Mouse (Mus musculus) midbrain, embryonic 15.5 days (tissue): ENCODE data around the gene Klk4. TPM values are rescaled to one million over a fixed set of nuclear protein-coding genes. Genes with fewer than 3 reads are reported as not detected.

Experiments used
- ATAC-seq: fragments of 200-750 bp; cut with Nextera tagmentation; replicated peaks from 2 replicates; pipeline ENCODE4 v1.8.0; 2017; ENCODE audit warnings: moderate TSS enrichment
- H3K27ac ChIP-seq: fragments of 300-500 bp; sonication (generic); 2 replicates; pipeline ENCODE4 v1.5.1; 2015; ENCODE audit warnings: mild to moderate bottlenecking, inconsistent platforms
- H3K27me3 ChIP-seq: fragments of 300-500 bp; sonication (generic); replicated peaks from 2 replicates; pipeline ENCODE4 v1.6.1; 2015; ENCODE audit warnings: inconsistent platforms
- H3K36me3 ChIP-seq: fragments of 300-500 bp; sonication (generic); replicated peaks from 2 replicates; pipeline ENCODE4 v1.6.1; 2015; ENCODE audit warnings: inconsistent platforms
- H3K4me1 ChIP-seq: fragments of 300-500 bp; sonication (generic); 2 replicates; pipeline ENCODE4 v1.6.1; 2015; ENCODE audit warnings: inconsistent platforms
- H3K4me2 ChIP-seq: fragments of 300-500 bp; sonication (generic); 2 replicates; pipeline ENCODE4 v1.6.1; 2015; ENCODE audit warnings: inconsistent platforms, mild to moderate bottlenecking, moderate library complexity
- H3K4me3 ChIP-seq: fragments of 300-500 bp; sonication (generic); 2 replicates; pipeline ENCODE4 v1.5.1; 2015; ENCODE audit warnings: mild to moderate bottlenecking, inconsistent platforms
- H3K9ac ChIP-seq: fragments of 300-500 bp; sonication (generic); 2 replicates; pipeline ENCODE4 v1.6.1; 2015; ENCODE audit warnings: mild to moderate bottlenecking, inconsistent platforms
- H3K9me3 ChIP-seq: fragments of 300-500 bp; sonication (generic); 2 replicates; pipeline ENCODE4 v1.6.1; 2016; ENCODE audit warnings: inconsistent platforms
- WGBS: fragments of 180-500 bp; shearing (Covaris S2); methylation state at CpG from one replicate; pipeline ENCODE4 v1.1.7; 2015; ENCODE audit warnings: mixed read lengths; 5-methylcytosine and 5-hydroxymethylcytosine counted together
- polyA plus RNA-seq: library from polyadenylated mRNA; unstranded; fragments of >200 nt; fragmentation: Nextera tagmentation; extraction: Ambion mirVana; gene quantifications from 2 replicates; pipeline ENCODE4 v1.2.1, GENCODE M21; 2015

Klk4 gene
- 0.18 TPM in 1 of 2 replicates, not detected in the other for polyA plus RNA-seq

DNA sequence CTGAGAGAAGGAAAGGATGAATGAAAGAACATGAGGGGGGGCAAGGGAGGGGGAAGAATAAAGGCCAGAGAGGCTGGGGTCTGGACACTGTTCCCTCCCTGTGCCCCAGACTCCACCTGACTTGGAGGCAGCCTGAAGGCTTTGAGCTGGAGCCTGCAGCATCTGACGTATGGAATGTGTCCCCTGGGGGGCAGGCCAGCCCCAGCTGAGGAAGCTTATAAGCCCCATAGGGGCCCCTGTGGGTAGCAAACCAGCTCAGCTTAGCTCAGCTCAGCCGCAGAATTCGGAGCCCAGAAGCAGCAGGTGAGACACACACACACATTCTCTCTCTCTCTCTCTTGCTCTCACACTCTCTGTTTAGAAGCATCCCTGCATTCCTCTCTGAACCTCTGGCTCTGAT, at the start of gene Klk4:
Gene Klk4, plus strand, starts transcription at position 249 of the 400 bp plus-strand sequence.
- H3K27ac ChIP-seq, result no peak within 1 kb of the TSS
- ATAC-seq, result no peak
- H3K9me3 ChIP-seq, result no peaks in the 10 kb centered on the region
- WGBS, result 9% methylated on average over 3 of the region's 3 CpGs
- H3K27me3 ChIP-seq, result no peaks in the 10 kb centered on the region
- H3K4me1 ChIP-seq, result 0 out of 2 replicates have a peak, but pooled peaks cover 2% of the 10 kb centered on the region
- no peak within 1 kb of the TSS for H3K4me3 ChIP-seq
- no peak within 1 kb of the TSS for H3K9ac ChIP-seq
- H3K36me3 ChIP-seq, result no peaks in the 10 kb centered on the region
- no peak within 1 kb of the TSS for H3K4me2 ChIP-seq

- 52% methylated on average over 3 of the region's 3 CpGs for WGBS
Observed at GRCm38 (mm10) chr7:43841701-43842100, 39.3 kb upstream of the Klk4 start, which contains the start of gene Klk5. Klk5 (plus strand) TSS chr7:43841971.

DNA sequence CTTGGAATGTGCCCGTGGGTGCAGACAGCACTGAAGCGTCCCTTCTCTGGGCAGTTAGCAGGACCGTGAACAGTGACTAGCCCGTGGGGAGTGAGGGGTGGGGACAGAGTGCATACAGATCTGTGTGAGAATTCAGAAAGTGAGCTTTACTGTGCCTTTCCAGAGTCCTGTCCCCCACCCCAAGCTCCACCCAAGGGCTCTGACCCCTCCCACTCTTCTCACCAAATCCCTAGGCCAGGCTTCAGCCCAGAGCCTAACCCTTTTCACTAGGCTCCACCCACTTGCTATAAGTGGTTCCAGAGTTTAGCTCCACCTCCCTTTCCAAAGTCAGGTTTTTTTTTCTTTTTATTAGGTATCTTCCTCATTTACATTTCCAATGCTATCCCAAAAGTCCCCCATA, 37.2 kb upstream of the Klk4 start:
- WGBS, result 88% methylated on average over 4 of the region's 4 CpGs
- no peaks in the 10 kb centered on the region for H3K9me3 ChIP-seq
- H3K27me3 ChIP-seq, result no peaks in the 10 kb centered on the region
- no peaks in the 10 kb centered on the region for H3K4me1 ChIP-seq
- H3K27ac ChIP-seq, result no peak overlapping the region
- no peak for ATAC-seq
- no peaks in the 10 kb centered on the region for H3K36me3 ChIP-seq
- no peak overlapping the region for H3K9ac ChIP-seq
- H3K4me2 ChIP-seq, result no peak overlapping the region
- H3K4me3 ChIP-seq, result no peak overlapping the region

More at GRCm38 (mm10) chr7:43841701-43842100, 39.3 kb upstream of the Klk4 start, which contains the start of gene Klk5:
- Histone ChIP-seq H3K27me3 (no peaks in the 10 kb centered on the region), H3K36me3 (no peaks in the 10 kb centered on the region), H3K9me3 (no peaks in the 10 kb centered on the region), H3K4me3 (no peak within 1 kb of the TSS), H3K4me2 (no peak within 1 kb of the TSS), H3K4me1 (no peaks in the 10 kb centered on the region), H3K9ac (no peak within 1 kb of the TSS), H3K27ac (no peak within 1 kb of the TSS)
- no peak for ATAC-seq

DNA sequence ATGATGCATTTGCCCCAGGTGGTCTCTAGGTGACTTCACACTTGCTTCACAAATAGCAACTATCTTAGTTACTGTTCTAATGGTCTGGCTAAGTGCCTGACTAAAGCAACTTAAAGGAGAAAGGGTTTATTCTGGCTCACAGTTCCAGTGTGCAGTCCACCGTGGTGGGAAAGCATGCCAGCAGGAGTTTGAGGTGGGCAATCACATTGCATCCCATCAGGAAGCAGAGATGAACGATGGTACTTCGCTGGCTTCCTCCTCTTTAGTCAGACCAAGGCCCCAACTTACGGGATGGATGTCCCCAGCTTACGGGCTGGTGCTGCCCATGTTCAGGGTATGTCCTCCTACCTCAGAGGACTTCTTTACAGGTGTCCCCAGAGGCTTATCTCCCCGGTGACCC, 29.3 kb upstream of the Klk4 start:
- Histone ChIP-seq H3K27ac (no peak overlapping the region), H3K4me1 (no peaks in the 10 kb centered on the region), H3K9me3 (no peaks in the 10 kb centered on the region), H3K27me3 (no peaks in the 10 kb centered on the region), H3K4me2 (no peak overlapping the region), H3K36me3 (no peaks in the 10 kb centered on the region), H3K9ac (no peak overlapping the region), H3K4me3 (no peak overlapping the region)
- 94% methylated on average over 6 of the region's 6 CpGs for WGBS
- ATAC-seq, result no peak

DNA sequence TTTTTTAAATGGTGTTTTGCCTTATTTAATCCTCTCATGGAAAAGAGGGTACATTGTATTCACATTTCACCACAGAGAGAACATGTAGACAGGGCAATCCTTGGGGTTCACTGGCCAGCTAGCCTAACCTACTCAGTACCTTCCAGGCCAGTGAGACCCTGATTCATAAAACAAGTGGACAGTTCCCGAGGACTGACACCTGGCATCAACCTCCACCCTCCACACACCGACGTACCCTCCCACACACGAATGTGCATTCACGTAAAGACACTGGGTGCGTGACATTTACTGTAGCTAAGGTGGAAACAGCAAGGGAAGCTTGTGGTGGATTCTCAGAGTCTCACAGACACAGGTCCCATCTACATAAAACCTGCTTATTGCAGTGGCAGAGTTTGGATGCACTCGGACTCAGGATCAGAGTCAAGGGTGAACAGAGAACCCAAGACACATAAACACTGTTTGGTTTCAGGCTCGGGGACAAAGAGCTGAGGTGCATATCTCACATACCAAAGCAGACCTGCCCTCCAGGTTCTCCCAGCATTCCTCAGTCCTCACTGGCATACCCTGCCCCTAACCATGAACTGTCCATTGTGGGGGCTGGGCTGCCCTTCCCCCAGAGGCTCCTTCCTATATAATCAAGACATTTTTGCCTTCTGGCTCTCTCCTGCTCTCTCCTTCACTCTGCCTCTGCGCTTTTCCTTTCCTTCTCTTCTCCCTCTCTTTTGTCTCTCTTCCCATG, 26.1 kb upstream of the Klk4 start:
- Histone ChIP-seq H3K27me3 (no peaks in the 10 kb centered on the region), H3K4me3 (no peak overlapping the region), H3K4me1 (no peaks in the 10 kb centered on the region), H3K36me3 (no peaks in the 10 kb centered on the region), H3K9ac (no peak overlapping the region), H3K27ac (no peak overlapping the region), H3K9me3 (no peaks in the 10 kb centered on the region), H3K4me2 (no peak overlapping the region)
- WGBS, result 87% methylated on average over 9 of the region's 9 CpGs
- ATAC-seq, result no peak

DNA sequence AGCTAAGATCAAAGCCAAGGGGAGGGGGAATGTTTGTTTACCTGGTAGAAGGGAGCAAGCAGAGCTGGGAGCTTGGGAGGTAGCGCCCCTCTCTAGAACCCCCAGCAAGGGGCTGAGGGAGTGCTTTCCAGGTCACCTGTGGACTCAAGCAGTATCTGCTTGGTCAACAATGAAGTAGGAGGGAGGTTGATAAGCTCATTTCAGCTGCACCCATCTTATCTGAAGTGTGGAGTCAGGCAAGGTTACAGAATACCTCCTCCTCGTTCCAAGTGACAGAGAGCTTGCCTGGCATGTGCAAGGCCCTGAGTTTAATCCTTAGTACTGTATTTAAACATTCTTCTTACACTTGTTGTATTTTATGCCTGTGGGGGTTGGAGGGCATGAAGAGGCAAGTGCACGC, 25.3 kb upstream of the Klk4 start:
- WGBS, result 76% methylated on average over 3 of the region's 3 CpGs
- no peak overlapping the region for H3K4me3 ChIP-seq

GRCm38 (mm10) chr7:43856307-43856706, 24.7 kb upstream of the Klk4 start:
- no peak overlapping the region for H3K27ac ChIP-seq
- no peak overlapping the region for H3K4me2 ChIP-seq
- no peak overlapping the region for H3K9ac ChIP-seq
- 80% methylated on average over 7 of the region's 7 CpGs for WGBS
- no peak overlapping the region for H3K4me3 ChIP-seq
- H3K4me1 ChIP-seq, result no peaks in the 10 kb centered on the region
- H3K36me3 ChIP-seq, result no peaks in the 10 kb centered on the region
- H3K27me3 ChIP-seq, result no peaks in the 10 kb centered on the region
- no peaks in the 10 kb centered on the region for H3K9me3 ChIP-seq
- no peak for ATAC-seq

More for the DNA sequence above, 25.3 kb upstream of the Klk4 start:
- H3K9me3 ChIP-seq, result no peaks in the 10 kb centered on the region
- no peaks in the 10 kb centered on the region for H3K36me3 ChIP-seq
- no peak overlapping the region for H3K27ac ChIP-seq
- no peak overlapping the region for H3K4me2 ChIP-seq
- no peak for ATAC-seq
- H3K4me1 ChIP-seq, result no peaks in the 10 kb centered on the region
- H3K27me3 ChIP-seq, result no peaks in the 10 kb centered on the region
- H3K9ac ChIP-seq, result no peak overlapping the region

GRCm38 (mm10) chr7:43857501-43857900, 23.5 kb upstream of the Klk4 start:
- H3K9ac ChIP-seq, result no peak overlapping the region
- H3K4me3 ChIP-seq, result no peak overlapping the region
- no peaks in the 10 kb centered on the region for H3K4me1 ChIP-seq
- no peak overlapping the region for H3K4me2 ChIP-seq
- WGBS, result 91% methylated on average over 12 of the region's 12 CpGs
- H3K27ac ChIP-seq, result no peak overlapping the region
- no peak for ATAC-seq
- H3K36me3 ChIP-seq, result no peaks in the 10 kb centered on the region
- H3K27me3 ChIP-seq, result no peaks in the 10 kb centered on the region
- H3K9me3 ChIP-seq, result no peaks in the 10 kb centered on the region

GRCm38 (mm10) chr7:43860411-43860810, 20.5 kb upstream of the Klk4 start:
- Histone ChIP-seq H3K27ac (no peak overlapping the region), H3K27me3 (no peaks in the 10 kb centered on the region), H3K36me3 (no peaks in the 10 kb centered on the region), H3K4me3 (no peak overlapping the region), H3K9ac (no peak overlapping the region), H3K4me2 (no peak overlapping the region), H3K4me1 (no peaks in the 10 kb centered on the region), H3K9me3 (no peaks in the 10 kb centered on the region)
- ATAC-seq, result no peak
- 36% methylated on average over 8 of the region's 8 CpGs for WGBS

DNA sequence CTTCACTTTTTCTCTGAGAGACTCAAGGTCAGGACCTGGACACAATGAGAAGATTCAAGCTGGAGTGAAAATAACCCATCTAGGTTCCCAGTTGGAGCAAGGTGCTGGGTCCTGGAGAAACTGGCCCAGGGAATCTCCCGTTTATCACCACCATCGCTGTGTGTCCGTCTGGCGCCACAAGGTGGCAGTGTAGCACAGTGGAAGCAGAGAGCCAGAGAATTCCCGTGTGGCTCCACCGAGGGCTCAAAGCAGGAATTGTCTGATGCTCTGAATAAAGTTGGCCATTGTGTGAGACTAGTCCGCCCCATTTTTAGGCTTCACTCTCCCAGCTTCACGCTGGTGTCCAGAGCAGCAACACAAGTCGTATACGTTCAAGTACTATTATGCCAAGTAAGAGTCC, 7.7 kb upstream of the Klk4 start:
- peak; percentile 69 for ATAC-seq
- H3K36me3 ChIP-seq, result no peaks in the 10 kb centered on the region
- H3K27me3 ChIP-seq, result no peaks in the 10 kb centered on the region
- WGBS, result 3% methylated on average over 10 of the region's 10 CpGs
- H3K4me1 ChIP-seq, result no peaks in the 10 kb centered on the region
- no peak overlapping the region for H3K27ac ChIP-seq
- no peaks in the 10 kb centered on the region for H3K9me3 ChIP-seq
- no peak overlapping the region for H3K9ac ChIP-seq
- H3K4me3 ChIP-seq, result no peak overlapping the region
- H3K4me2 ChIP-seq, result no peak overlapping the region

DNA sequence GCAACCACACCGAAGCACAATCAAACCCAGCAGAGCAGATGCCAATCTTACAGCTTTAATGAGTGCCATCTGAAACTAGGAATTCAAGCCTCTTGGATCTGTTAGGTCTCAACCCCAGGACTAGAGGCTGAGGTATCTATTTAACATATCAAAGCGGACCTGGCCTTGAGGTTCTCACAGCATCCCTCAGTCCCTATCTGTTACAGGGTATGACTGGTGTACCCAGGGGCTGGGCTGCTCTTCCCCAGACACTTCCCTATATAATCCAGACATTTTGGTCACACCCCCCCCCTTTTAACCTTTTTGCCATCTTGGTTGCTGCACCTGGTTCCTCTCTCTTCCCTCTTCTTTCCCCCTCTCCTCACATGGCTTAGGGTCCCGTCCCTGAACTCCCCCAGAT, 7.3 kb upstream of the Klk4 start:
- H3K36me3 ChIP-seq, result no peaks in the 10 kb centered on the region
- no peak overlapping the region for H3K9ac ChIP-seq
- H3K9me3 ChIP-seq, result no peaks in the 10 kb centered on the region
- 73% methylated on average over 3 of the region's 3 CpGs for WGBS
- H3K4me2 ChIP-seq, result no peak overlapping the region
- no peak overlapping the region for H3K4me3 ChIP-seq
- no peaks in the 10 kb centered on the region for H3K4me1 ChIP-seq
- H3K27me3 ChIP-seq, result no peaks in the 10 kb centered on the region
- ATAC-seq, result peak; percentile 63
- no peak overlapping the region for H3K27ac ChIP-seq

GRCm38 (mm10) chr7:43874868-43875375, 6.0 kb upstream of the Klk4 start:
- H3K36me3 ChIP-seq, result no peaks in the 10 kb centered on the region
- 83% methylated on average over 6 of the region's 6 CpGs for WGBS
- H3K9me3 ChIP-seq, result no peaks in the 10 kb centered on the region
- no peak overlapping the region for H3K9ac ChIP-seq
- no peak overlapping the region for H3K4me3 ChIP-seq
- H3K4me2 ChIP-seq, result no peak overlapping the region
- ATAC-seq, result no peak
- H3K27ac ChIP-seq, result no peak overlapping the region
- no peaks in the 10 kb centered on the region for H3K27me3 ChIP-seq
- no peaks in the 10 kb centered on the region for H3K4me1 ChIP-seq

- no peaks in the 10 kb centered on the region for H3K36me3 ChIP-seq
- ATAC-seq, result no peak
- 84% methylated on average over 4 of the region's 4 CpGs for WGBS
Observed at GRCm38 (mm10) chr7:43876444-43876843, 4.5 kb upstream of the Klk4 start.

More at GRCm38 (mm10) chr7:43876444-43876843, 4.5 kb upstream of the Klk4 start:
- H3K27ac ChIP-seq, result no peak overlapping the region
- no peaks in the 10 kb centered on the region for H3K27me3 ChIP-seq
- H3K4me1 ChIP-seq, result no peaks in the 10 kb centered on the region
- no peak overlapping the region for H3K9ac ChIP-seq
- no peak overlapping the region for H3K4me3 ChIP-seq
- no peaks in the 10 kb centered on the region for H3K9me3 ChIP-seq
- no peak overlapping the region for H3K4me2 ChIP-seq
